Mouse (Mus musculus) limb, embryonic 11.5 days (tissue): Measurements from ENCODE around the gene Ang5. TPM values are rescaled to one million over a fixed set of nuclear protein-coding genes. Genes with fewer than 3 reads are reported as not detected.
"Not testable (repeated sequence)": the region's sequence is repeated elsewhere in the genome, so short reads cannot be mapped to it uniquely, and the experiment has no call there.

Experiments
- ATAC-seq: fragments of 200-750 bp; cut with Nextera tagmentation; 2 replicates; pipeline ENCODE4 v1.8.0; 2017; ENCODE audit warnings: low read depth; ENCODE audit not compliant: insufficient number of reproducible peaks, low FRiP score, low TSS enrichment
- DNase-seq: peaks from one replicate; pipeline ENCODE4 v3.0.0-alpha.2; 2015; ENCODE audit warnings: low spot score
- H3K27ac ChIP-seq: fragments of 300-500 bp; sonication (generic); replicated peaks from 2 replicates; pipeline ENCODE4 v1.5.1; 2014; ENCODE audit warnings: low read depth, mild to moderate bottlenecking, low read length
- H3K27me3 ChIP-seq: fragments of 300-500 bp; sonication (generic); 2 replicates; pipeline ENCODE4 v1.6.1; 2014; ENCODE audit warnings: mild to moderate bottlenecking, low read length, mixed read lengths; ENCODE audit not compliant: control insufficient read depth, insufficient read depth
- H3K36me3 ChIP-seq: fragments of 300-500 bp; sonication (generic); 2 replicates; pipeline ENCODE4 v1.6.1; 2014; ENCODE audit warnings: mild to moderate bottlenecking, low read length, moderate library complexity, mixed read lengths; ENCODE audit not compliant: control insufficient read depth, insufficient read depth
- H3K4me1 ChIP-seq: fragments of 300-500 bp; sonication (generic); 2 replicates; pipeline ENCODE4 v1.6.1; 2014; ENCODE audit warnings: low read length, mixed read lengths; ENCODE audit not compliant: control insufficient read depth, insufficient read depth
- H3K4me2 ChIP-seq: fragments of 300-500 bp; sonication (generic); 2 replicates; pipeline ENCODE4 v1.6.1; 2014; ENCODE audit warnings: low read depth, mild to moderate bottlenecking, moderate library complexity; ENCODE audit not compliant: severe bottlenecking
- H3K4me3 ChIP-seq: fragments of 300-500 bp; sonication (generic); 2 replicates; pipeline ENCODE4 v1.5.1; 2014; ENCODE audit warnings: low read depth, low read length
- H3K9ac ChIP-seq: fragments of 300-500 bp; sonication (generic); 2 replicates; pipeline ENCODE4 v1.6.1; 2014; ENCODE audit warnings: mild to moderate bottlenecking, low read length
- H3K9me3 ChIP-seq: fragments of 300-500 bp; sonication (generic); 2 replicates; pipeline ENCODE4 v1.6.1; 2016; ENCODE audit warnings: low read length; ENCODE audit not compliant: control insufficient read depth
- WGBS: fragments of 180-500 bp; shearing (Covaris S2); extraction: QIAGEN DNeasy Blood & Tissue Kit; methylation state at CpG from one replicate; pipeline ENCODE4 v1.1.7; 2014; 5-methylcytosine and 5-hydroxymethylcytosine counted together
- polyA plus RNA-seq: library from polyadenylated mRNA; unstranded; fragments of >200 nt; fragmentation: Nextera tagmentation; extraction: Ambion mirVana; gene quantifications from 2 replicates; pipeline ENCODE4 v1.2.1, GENCODE M21; 2014

The Ang5 gene
- polyA plus RNA-seq, 1 experiment from 2014 or later = not detected

GRCm38 (mm10) chr14:43955074-43955473 is 1.8 kb upstream of the Ang5 start:
- not testable (repeated sequence) for ATAC-seq, H3K4me3 ChIP-seq
- no CpG with 5 or more reads among the region's 1 CpGs for WGBS

GRCm38 (mm10) chr14:43983454-43983853 is 26.6 kb downstream of the Ang5 start:
- Histone ChIP-seq H3K9me3 (no peaks in the 10 kb centered on the region), H3K27ac (no peak overlapping the region), H3K9ac (no peak overlapping the region), H3K4me1 (no peaks in the 10 kb centered on the region), H3K27me3 (no peaks in the 10 kb centered on the region), H3K36me3 (no peaks in the 10 kb centered on the region), H3K4me3 (no peak overlapping the region), H3K4me2 (no peak overlapping the region)
- WGBS = 66% methylated on average over 4 of the region's 4 CpGs
- no peak for DNase-seq
- ATAC-seq = no peak

More at GRCm38 (mm10) chr14:43955074-43955473, 1.8 kb upstream of the Ang5 start:
- not testable (repeated sequence) for DNase-seq, H3K9me3 ChIP-seq, H3K4me2 ChIP-seq, H3K36me3 ChIP-seq, H3K27me3 ChIP-seq, H3K9ac ChIP-seq, H3K27ac ChIP-seq, H3K4me1 ChIP-seq

GRCm38 (mm10) chr14:43983897-43984296 is 27.0 kb downstream of the Ang5 start:
- Histone ChIP-seq H3K27ac (no peak overlapping the region), H3K36me3 (no peaks in the 10 kb centered on the region), H3K4me2 (no peak overlapping the region), H3K27me3 (no peaks in the 10 kb centered on the region), H3K4me3 (no peak overlapping the region), H3K4me1 (no peaks in the 10 kb centered on the region), H3K9me3 (no peaks in the 10 kb centered on the region), H3K9ac (no peak overlapping the region)
- WGBS = 0% methylated on average over 4 of the region's 4 CpGs
- DNase-seq (peak; percentile 82), ATAC-seq (peak; percentile 80; the same call in 1 of the 2 replicates)

- Histone ChIP-seq H3K4me3 (no peak overlapping the region), H3K36me3 (no peaks in the 10 kb centered on the region)
- no peak for DNase-seq
These were observed 29.3 kb downstream of the Ang5 start for GRCm38 (mm10) chr14:43986147-43986546.

GRCm38 (mm10) chr14:43987404-43987803 is 30.5 kb downstream of the Ang5 start:
- DNase-seq = peak; percentile 80
- WGBS = 15% methylated on average over 5 of the region's 5 CpGs
- not testable (repeated sequence) for H3K9me3 ChIP-seq, H3K4me1 ChIP-seq, H3K27me3 ChIP-seq, H3K27ac ChIP-seq, H3K36me3 ChIP-seq, ATAC-seq, H3K9ac ChIP-seq, H3K4me2 ChIP-seq, H3K4me3 ChIP-seq

More at GRCm38 (mm10) chr14:43986147-43986546, 29.3 kb downstream of the Ang5 start:
- no peaks in the 10 kb centered on the region for H3K4me1 ChIP-seq
- H3K4me2 ChIP-seq = no peak overlapping the region
- no peak for ATAC-seq
- no peak overlapping the region for H3K27ac ChIP-seq
- no peaks in the 10 kb centered on the region for H3K9me3 ChIP-seq
- no peak overlapping the region for H3K9ac ChIP-seq
- 84% methylated on average over 2 of the region's 2 CpGs for WGBS
- H3K27me3 ChIP-seq = no peaks in the 10 kb centered on the region

GRCm38 (mm10) chr14:43998455-43999000 is 41.7 kb downstream of the Ang5 start:
- H3K4me1 ChIP-seq, H3K4me3 ChIP-seq, H3K4me2 ChIP-seq, H3K36me3 ChIP-seq, DNase-seq, H3K27me3 ChIP-seq, H3K9me3 ChIP-seq, H3K9ac ChIP-seq, H3K27ac ChIP-seq, ATAC-seq: not testable (repeated sequence)
- 84% methylated on average over 2 of the region's 2 CpGs for WGBS

- 86% methylated on average over 3 of the region's 3 CpGs for WGBS
- no peak overlapping the region for H3K4me3 ChIP-seq
- no peak overlapping the region for H3K4me2 ChIP-seq
- no peaks in the 10 kb centered on the region for H3K4me1 ChIP-seq
- no peaks in the 10 kb centered on the region for H3K9me3 ChIP-seq
- no peak overlapping the region for H3K27ac ChIP-seq
- ATAC-seq (no peak), DNase-seq (no peak)
- H3K9ac ChIP-seq = no peak overlapping the region
- no peaks in the 10 kb centered on the region for H3K36me3 ChIP-seq
- H3K27me3 ChIP-seq = no peaks in the 10 kb centered on the region
These were observed 44.7 kb downstream of the Ang5 start for GRCm38 (mm10) chr14:44001600-44001999.

- no peak for ATAC-seq
- WGBS = 77% methylated on average over 1 of the region's 1 CpGs
- H3K9me3 ChIP-seq = no peaks in the 10 kb centered on the region
- H3K9ac ChIP-seq = no peak within 1 kb of the TSS
- H3K36me3 ChIP-seq = no peaks in the 10 kb centered on the region
- H3K4me2 ChIP-seq = no peak within 1 kb of the TSS
- DNase-seq = no peak
- no peaks in the 10 kb centered on the region for H3K4me1 ChIP-seq
- no peak within 1 kb of the TSS for H3K27ac ChIP-seq
- no peaks in the 10 kb centered on the region for H3K27me3 ChIP-seq
- no peak within 1 kb of the TSS for H3K4me3 ChIP-seq
These were observed 45.3 kb downstream of the Ang5 start, which contains the start of gene Ang6 for GRCm38 (mm10) chr14:44002169-44002568. Gene Ang6 (minus strand): TSS chr14:44002269.

- H3K27ac ChIP-seq, H3K4me3 ChIP-seq, H3K4me2 ChIP-seq, H3K4me1 ChIP-seq, DNase-seq, ATAC-seq, H3K36me3 ChIP-seq, H3K9me3 ChIP-seq, H3K27me3 ChIP-seq, H3K9ac ChIP-seq: not testable (repeated sequence)
- WGBS = no CpG with 5 or more reads among the region's 1 CpGs
These were observed 51.2 kb downstream of the Ang5 start for GRCm38 (mm10) chr14:44008021-44008420.
